Mouse (Mus musculus) gonadal fat pad, adult 2 months (tissue): ENCODE results near the gene Slc38a2. TPM values are rescaled to one million over a fixed set of nuclear protein-coding genes. Genes with fewer than 3 reads are reported as not detected.

Source experiments
- DNase-seq: peaks from one replicate; pipeline ENCODE4 v3.0.0-alpha.2; 2012; ENCODE audit warnings: low read depth
- polyA plus RNA-seq: library from polyadenylated mRNA; depleted of rRNA; stranded (reverse); fragments of >200 nt; gene quantifications from 2 replicates; pipeline ENCODE4 v1.2.3, GENCODE M21; 2012

Slc38a2 gene
- polyA plus RNA-seq, 1 experiment: 25.5 TPM

DNA sequence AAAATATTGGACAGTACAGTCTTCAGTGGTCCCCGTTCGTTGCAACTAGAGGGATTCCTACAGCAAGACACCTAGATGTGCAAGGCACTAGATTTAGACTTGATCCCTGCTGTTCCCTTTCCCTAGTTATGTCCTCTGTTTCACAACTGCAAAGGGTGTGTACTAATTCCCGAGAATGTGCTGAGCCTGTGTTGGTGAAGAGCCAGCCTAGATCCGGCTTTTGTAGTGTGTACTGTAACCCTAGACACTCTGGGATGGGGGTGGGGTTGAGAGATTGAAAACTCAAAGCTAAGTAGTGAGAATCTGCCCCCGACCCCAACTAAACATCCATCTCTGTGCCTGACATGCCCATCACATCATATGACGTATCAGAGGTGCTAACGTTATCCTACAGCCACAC is 18.9 kb upstream of the Slc38a2 start:
- DNase-seq: no peak

GRCm38 (mm10) chr15:96717181-96717580 is 17.7 kb upstream of the Slc38a2 start:
- DNase-seq: no peak

DNA sequence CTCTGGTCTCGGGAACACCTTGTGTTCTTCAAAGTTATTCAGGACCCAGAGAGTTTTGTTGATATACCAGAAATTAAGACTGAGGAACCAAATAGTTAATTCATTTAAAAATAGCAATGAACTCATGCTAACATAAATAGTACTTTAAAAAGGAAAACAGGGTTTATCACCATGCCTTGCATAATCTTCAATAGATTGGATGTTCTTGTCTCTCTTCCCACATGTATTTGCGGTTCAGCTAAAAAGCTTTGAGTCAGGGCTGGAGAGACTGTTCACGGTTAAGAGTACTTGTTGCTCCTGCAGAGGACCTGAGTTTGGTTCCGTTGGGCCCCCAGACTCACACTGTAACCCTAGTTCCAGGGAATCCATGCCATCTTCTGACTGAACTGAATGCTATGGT is 16.8 kb upstream of the Slc38a2 start:
- no peak for DNase-seq

GRCm38 (mm10) chr15:96715692-96716080 is 16.2 kb upstream of the Slc38a2 start:
- no peak for DNase-seq

GRCm38 (mm10) chr15:96715079-96715691 is 15.7 kb upstream of the Slc38a2 start:
- DNase-seq: no peak

- DNase-seq: no peak
Observed at GRCm38 (mm10) chr15:96714676-96715016, 15.1 kb upstream of the Slc38a2 start.

GRCm38 (mm10) chr15:96713758-96714675 is 14.5 kb upstream of the Slc38a2 start:
- DNase-seq: no peak

GRCm38 (mm10) chr15:96712338-96712737 is 12.8 kb upstream of the Slc38a2 start:
- DNase-seq: no peak

DNA sequence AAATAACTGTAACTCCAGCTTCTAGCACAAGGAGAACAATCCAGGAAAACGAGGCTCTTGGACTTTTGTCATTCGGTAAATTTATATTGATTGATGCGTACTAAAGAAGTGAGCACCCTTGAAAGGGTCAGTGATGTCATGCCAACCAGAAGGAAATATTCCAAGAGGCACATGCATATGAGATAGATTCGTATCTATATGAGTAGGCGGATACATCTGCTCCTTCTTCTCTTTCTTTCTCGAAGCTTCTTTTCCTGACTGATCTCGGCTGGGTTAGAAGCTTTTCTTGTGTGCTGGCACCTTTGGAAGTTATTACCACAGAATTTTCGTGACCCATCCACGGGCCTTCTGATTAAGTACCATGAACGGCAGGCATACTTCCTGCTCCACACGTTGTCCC is 12.1 kb upstream of the Slc38a2 start:
- no peak for DNase-seq

DNA sequence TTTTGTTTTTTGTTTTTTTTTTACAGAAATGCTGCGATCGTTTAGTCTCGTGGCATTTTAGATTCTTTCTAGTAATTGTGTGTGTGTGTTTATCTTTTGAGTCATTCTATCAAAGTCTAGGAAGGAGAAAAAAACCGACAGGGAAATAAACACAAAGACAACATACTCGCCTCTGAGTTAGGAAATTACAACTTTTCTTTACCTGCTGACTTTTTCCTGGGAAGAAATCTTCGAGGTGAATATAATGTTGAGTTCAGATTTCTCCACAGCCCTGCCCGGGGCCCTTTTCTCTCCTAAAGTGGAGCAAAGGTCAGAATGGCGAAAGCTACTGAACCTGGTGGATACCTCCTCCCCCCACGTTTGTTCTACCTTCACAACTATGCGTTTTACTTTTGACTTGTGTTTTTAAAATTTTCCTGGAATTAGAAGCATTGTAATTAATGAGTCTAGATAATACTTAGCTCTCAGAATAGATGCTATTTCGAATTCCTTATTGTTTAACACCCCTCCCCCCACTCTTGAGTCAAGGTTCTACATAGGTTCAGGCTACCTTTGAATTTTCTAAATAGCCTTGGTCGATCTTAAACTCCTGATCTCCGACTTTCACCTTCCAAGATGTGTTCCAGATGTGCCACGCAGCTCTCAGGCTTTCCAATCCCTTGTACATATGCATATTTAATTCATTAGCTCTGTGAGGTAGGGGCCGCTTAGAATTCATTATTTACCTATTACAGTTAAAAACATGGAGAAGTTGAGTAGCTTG is 11.0 kb upstream of the Slc38a2 start:
- no peak for DNase-seq

DNA sequence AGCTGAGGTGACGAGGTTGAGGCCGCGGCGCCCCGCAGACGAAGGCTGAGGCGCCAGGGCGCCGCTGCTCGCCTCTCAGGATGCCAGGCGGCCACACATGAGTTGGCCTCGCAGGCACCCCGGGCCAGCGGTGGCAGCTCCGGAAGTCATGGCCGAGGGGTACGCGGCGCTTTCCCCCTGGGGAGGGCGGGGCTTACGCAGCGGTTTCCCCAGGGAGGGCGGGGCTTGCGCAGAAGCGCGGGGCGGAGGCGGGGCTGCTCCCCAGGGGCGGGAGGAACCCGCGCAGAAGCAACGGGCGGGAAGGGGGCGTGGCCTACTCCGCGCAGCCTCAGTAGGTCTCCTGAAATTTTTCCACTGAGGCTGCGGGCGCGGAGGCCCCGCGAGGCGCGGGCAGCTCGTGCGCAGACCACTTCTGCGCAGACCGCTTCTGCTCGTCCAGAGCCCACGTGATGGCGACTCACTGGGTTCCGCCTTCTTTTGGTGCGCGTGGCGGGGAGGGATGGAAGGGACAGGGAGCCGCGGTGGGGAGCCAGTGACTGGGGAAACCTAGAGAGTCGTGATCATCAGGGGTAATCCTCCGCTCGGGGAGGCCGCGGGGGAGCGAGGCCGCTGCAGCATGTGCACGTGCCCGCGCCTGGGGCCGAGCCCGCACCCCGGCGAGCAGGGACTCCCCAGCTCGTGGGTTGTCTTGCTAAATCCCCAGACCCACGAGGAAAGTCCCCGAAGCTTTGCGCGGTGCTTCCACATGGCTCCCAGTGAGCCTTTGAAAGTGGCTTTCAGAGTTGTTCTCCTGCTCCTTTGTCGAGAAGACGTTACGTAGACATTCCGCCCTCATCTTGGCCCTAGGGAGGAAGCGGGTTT is 10.2 kb upstream of the Slc38a2 start:
- no peak for DNase-seq

GRCm38 (mm10) chr15:96708976-96709490 is 9.5 kb upstream of the Slc38a2 start:
- DNase-seq: no peak

DNA sequence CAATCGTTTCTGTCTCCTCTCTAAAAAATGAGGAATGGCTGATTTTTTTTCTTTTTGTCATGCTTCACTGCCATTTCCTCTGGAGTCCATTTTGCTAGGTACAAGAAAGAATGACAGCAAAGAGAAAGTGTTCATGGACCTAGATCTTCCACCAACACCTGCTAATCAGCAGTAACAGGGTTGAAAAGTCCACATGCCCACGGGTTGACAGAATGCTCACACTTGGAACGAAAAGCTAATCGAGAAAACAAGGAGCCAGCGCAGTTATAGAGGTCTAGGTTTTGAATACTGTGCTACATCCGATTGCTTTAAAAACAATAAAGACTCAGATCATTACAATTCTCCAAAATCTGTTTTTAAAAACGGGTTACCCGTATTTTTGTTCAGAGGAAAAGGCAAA is 8.9 kb upstream of the Slc38a2 start:
- DNase-seq: no peak

GRCm38 (mm10) chr15:96707936-96708335 is 8.4 kb upstream of the Slc38a2 start:
- DNase-seq: no peak

DNA sequence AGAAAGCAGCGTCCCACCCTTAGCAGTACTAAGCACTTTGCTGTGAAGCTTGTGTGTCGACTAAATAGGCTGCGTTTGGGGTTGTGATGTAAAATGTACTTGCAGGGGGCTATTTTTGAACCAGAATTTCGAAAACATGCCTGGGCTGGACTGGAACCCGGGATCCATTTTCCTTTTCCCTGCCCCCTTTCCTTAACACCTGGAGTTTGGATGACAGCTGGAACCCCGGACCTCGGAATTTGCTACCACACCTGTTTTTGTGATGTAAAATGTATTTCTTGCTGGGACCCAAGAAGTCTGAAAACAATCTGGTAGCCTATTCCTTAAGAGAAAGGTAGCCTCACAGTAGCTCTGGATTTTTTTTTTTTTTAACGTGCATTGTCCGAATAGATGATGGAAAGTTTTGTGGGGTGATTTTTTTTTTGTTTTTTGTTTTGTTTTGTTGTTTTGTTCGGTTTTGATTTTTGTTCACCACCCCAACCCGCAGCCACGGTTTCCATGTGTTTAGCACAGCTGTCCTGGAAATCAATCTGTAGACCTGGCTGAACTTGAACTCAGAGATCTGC is 3.0 kb upstream of the Slc38a2 start:
- DNase-seq: no peak

DNA sequence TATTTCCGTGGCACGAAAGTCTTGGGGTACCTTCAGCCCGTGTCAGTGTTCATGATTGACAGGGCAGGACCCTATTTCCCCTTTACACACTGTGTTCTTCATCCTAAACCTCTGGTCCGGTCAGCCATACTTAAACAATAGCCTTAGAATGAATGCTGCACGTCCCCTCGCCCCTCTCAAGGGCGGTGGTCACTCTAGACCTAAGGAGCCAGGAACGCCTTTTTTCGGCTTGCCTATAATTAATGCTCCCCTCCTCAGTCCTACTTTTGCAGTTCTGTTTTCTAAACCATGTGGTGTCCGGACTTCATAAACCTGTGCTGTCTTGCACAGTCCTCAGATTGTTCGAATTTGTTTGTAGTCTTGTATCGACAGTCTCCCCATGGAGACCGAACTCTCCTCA is 1.2 kb upstream of the Slc38a2 start:
- no peak for DNase-seq

DNA sequence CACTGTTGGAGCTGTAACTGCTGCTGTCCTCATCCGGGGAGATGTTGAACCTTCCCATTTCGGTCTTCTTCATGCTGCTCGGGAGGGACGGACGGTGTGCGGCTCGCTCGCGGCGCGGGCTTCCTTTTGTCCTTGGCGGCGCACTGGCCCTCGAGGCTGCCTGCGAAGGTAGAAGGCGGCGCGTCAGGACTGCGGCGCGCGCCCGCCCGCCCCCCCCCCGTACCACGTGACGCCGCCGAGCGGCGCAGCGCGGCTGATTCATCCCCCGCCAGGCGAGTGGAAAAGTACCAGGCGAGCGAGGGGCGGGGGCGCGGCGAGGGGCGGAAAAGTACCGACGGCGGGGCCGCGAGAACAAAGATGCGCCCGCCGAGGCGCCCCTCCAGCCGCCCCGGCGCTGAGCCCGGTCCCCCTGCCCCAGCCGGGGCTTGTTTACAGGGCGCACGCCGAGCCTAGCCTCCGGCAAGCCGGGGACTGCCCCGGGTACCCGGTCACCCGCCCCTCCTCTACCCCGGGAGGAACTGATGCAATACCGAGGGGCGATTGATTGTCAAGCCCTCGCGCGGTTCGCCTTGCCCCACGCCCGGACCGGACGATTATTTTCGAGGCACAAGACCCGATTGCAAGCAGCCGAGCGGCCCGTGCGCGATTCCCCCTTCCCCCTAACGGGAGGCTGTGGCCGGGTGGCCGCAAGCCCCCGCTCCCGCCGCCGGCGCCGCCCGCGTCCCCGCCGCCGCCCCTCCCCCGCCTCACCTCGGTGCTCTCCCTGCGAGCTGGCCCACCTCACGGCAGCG is 677 bp downstream of the Slc38a2 start:
- no peak for DNase-seq

DNA sequence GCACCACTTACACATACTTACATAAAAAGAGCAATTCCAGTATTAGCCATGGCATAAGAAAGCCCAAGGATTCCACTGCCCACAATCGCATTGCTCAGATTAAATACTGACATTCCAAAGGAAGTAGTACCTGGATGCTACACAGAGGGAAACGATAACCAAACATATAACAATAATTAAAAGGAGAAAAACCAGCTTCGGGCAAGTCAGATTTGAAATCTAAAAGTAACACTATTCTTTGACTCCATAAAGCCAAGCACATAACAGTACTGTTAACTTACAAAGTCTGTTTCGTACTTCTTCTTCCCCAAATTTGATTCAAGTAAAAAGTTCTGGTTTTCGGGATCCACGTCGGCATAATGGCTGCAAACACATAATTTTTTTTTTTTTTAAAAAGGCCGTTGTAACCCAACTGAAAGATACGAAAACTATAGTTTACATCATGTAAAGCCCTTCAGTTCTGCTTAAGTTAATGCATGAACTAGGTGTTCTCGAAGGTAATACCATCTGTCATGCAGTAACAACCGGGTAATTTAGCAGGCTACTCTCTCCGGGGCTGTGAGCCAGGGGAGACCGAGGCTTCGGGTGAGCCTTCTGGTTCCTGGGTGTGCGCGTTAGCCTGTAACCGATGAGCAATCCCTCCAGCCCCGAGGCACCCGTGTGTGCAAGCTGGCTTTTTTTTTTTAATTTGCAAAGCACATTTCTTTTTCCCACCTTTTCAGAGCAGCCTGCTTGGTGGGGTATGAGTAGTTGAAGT is 1.5 kb downstream of the Slc38a2 start:
- DNase-seq: no peak

GRCm38 (mm10) chr15:96696486-96697284 is 2.8 kb downstream of the Slc38a2 start:
- no peak for DNase-seq
